Mouse (Mus musculus): ENCODE measurements at regions not wholly inside any gene's neighbourhood (a gene's known extent, or its start where the extent isn't known, plus 50 kb on each side); places are given as distances from the start of the nearest gene placed in this dataset.
"Not testable (repeated sequence)": the region's sequence is repeated elsewhere in the genome, so short reads cannot be mapped to it uniquely, and the experiment has no call there.

DNA sequence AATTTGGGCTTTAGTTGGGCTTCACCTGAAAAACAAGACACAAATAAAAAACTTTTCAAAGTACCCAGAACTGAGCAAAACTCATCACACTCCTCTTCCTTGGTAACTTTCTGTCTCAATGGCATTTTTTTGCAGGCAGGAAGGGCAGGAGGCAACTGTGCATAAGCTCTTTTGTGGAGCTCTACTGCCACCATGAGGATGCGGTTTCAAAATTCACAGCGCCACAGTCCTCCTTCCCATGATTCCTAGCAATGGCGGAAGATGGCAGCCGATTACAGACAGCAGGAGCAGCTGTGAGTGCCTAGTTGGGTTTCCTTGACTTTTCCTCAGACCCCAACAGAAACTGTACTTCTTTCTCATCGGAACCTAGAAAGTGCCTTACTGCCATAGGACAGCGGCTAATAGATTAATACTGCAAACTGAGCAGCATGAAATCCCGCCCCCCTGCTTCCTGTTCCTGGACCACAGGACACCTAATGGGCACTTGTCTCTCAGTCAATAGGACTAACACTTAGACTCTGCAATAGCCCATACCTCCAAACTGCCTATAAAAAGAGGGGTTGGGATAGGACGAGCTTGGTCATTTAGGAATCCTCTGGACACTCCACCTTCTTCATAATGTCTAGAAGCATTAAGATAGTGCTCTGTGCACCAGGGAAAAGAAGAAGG, 162.5 kb upstream of the Olfr1324 start:
- no peaks in the 10 kb centered on the region for H3K27me3 ChIP-seq (ENCODE audit: insufficient read depth, low read length)
- no peak overlapping the region for H3K4me3 ChIP-seq (ENCODE audit: low read depth, low read length)
- peaks cover 47% of the 10 kb centered on the region for H3K36me3 ChIP-seq (replicated peaks)
- no peak for ATAC-seq (ENCODE audit: extremely low read depth, insufficient number of reproducible peaks, low FRiP score, poor library complexity, severe bottlenecking)
- no peak for DNase-seq (ENCODE audit: low spot score)
- H3K9me3 ChIP-seq (replicated peaks), result no peaks in the 10 kb centered on the region
- no peaks in the 10 kb centered on the region for H3K4me1 ChIP-seq (ENCODE audit: insufficient read depth, low read depth, low read length)
- no peak for TF ChIP-seq POLR2AphosphoS5 (IDR thresholded peaks at IDR 0.05; ENCODE audit: insufficient replicate concordance, low read depth, low read length)
- no peak for TF ChIP-seq GATA1 (IDR thresholded peaks at IDR 0.05; ENCODE audit: borderline replicate concordance, low read length)
- no peak for TF ChIP-seq GATA2 (IDR thresholded peaks at IDR 0.05; ENCODE audit: borderline replicate concordance, low read depth, low read length)
- TF ChIP-seq CTCF (IDR thresholded peaks at IDR 0.05; ENCODE audit: low read depth, low read length), result no peak
- no peak for TF ChIP-seq TAL1 (conservative IDR thresholded peaks at IDR 0.05; ENCODE audit: low read depth, low read length)

DNA sequence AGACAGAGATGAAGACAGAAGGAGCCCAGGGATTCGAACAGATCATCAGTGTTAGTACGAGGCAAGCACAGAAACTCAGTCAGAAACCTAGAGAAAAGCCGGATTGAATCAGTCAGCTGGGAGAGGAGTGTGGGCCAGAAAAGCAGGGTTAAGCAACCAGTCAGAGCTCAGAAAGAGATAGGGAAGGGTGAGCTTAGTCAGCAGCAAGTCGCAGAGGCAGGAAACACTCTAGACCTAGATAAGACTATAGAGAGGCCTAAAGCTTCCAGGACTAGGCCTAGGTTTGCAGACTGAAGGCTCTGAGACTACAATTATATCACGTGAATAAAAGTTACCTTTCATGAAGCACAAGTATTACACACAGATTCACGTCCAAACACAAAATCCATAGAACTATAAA, 160.6 kb upstream of the Olfr1324 start:
- DNase-seq (ENCODE audit: low spot score), result no peak
- no peaks in the 10 kb centered on the region for H3K9me3 ChIP-seq (replicated peaks)
- peaks cover 49% of the 10 kb centered on the region for H3K36me3 ChIP-seq (replicated peaks)
- H3K27me3 ChIP-seq (ENCODE audit: insufficient read depth, low read length), result no peaks in the 10 kb centered on the region
- no peaks in the 10 kb centered on the region for H3K4me1 ChIP-seq (ENCODE audit: insufficient read depth, low read depth, low read length)
- no peak for ATAC-seq (ENCODE audit: extremely low read depth, insufficient number of reproducible peaks, low FRiP score, poor library complexity, severe bottlenecking)
- no peak overlapping the region for H3K4me3 ChIP-seq (ENCODE audit: low read depth, low read length)
- TF ChIP-seq POLR2AphosphoS5 (IDR thresholded peaks at IDR 0.05; ENCODE audit: insufficient replicate concordance, low read depth, low read length), result no peak
- TF ChIP-seq CTCF (IDR thresholded peaks at IDR 0.05; ENCODE audit: low read depth, low read length), result no peak
- no peak for TF ChIP-seq TAL1 (conservative IDR thresholded peaks at IDR 0.05; ENCODE audit: low read depth, low read length)
- no peak for TF ChIP-seq GATA1 (IDR thresholded peaks at IDR 0.05; ENCODE audit: borderline replicate concordance, low read length)
- TF ChIP-seq GATA2 (IDR thresholded peaks at IDR 0.05; ENCODE audit: borderline replicate concordance, low read depth, low read length), result no peak

DNA sequence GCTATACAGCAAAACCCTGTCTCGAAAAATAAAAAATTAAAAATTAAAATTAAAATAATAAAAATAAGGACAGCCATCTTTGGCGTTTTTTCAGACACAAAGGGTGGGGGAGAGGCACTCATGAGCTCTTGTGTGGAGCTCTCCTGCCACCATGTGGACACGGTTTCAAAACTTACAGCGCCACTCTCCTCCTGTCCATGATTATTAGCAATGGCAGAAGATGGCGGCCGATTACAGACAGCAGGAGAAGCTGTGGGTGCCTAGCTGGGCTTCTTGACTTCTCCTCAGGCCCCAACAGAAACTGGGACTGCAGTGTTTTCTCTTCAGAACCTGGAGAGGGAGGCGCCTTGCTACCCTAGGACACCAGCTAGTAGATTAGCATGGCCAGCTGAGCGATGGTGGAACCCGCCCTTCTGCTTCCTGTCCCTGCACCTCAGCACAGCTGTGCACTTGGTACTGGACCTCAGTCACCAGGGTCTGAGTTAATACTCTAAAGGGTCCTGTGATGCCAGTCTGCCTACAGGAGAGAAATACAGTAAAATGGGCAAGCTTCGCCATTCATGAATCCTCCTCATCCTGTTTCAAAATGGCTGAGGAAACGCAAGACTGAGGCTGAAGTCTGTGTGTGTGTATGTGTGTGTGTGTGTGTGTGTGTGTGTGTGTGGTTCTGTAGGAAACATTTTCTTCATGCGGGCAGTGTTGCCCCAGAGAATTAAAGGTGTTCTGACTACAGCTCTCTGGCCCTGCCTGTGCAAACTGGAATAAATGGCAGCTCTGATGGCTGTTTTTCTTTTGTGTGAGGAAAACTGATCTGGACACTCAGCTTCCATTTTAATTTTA, 155.7 kb upstream of the Olfr1324 start:
- H3K27me3 ChIP-seq (ENCODE audit: insufficient read depth, low read length), result no peaks in the 10 kb centered on the region
- peaks cover 37% of the 10 kb centered on the region for H3K36me3 ChIP-seq (replicated peaks)
- DNase-seq (ENCODE audit: low spot score) (no peak), ATAC-seq (ENCODE audit: extremely low read depth, insufficient number of reproducible peaks, low FRiP score, poor library complexity, severe bottlenecking) (no peak)
- H3K4me1 ChIP-seq (ENCODE audit: insufficient read depth, low read depth, low read length), result no peaks in the 10 kb centered on the region
- H3K4me3 ChIP-seq (ENCODE audit: low read depth, low read length), result no peak overlapping the region
- TF ChIP-seq POLR2AphosphoS5 (IDR thresholded peaks at IDR 0.05; ENCODE audit: insufficient replicate concordance, low read depth, low read length) (no peak), GATA1 (IDR thresholded peaks at IDR 0.05; ENCODE audit: borderline replicate concordance, low read length) (no peak), GATA2 (IDR thresholded peaks at IDR 0.05; ENCODE audit: borderline replicate concordance, low read depth, low read length) (no peak), TAL1 (conservative IDR thresholded peaks at IDR 0.05; ENCODE audit: low read depth, low read length) (no peak), CTCF (IDR thresholded peaks at IDR 0.05; ENCODE audit: low read depth, low read length) (no peak)
- no peaks in the 10 kb centered on the region for H3K9me3 ChIP-seq (replicated peaks)

DNA sequence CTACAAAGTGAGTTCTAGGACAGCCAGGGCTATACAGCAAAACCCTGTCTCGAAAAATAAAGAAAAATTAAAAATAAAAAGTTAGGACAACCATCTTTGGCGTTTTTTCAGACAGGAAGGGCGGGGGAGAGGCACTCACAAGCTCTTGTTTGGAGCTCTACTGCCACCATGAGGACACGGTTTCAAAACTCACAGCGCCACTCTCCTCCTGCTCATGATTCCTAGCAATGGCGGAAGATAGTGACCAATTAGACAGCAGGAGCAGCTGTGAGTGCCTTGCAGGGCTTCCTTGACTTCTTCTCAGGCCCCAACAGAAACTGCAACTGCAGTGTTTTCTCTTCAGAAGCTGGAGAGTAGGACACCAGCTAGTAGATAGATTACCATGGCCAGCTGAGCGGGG, 151.9 kb upstream of the Olfr1324 start:
- TF ChIP-seq TAL1 (conservative IDR thresholded peaks at IDR 0.05; ENCODE audit: low read depth, low read length), result no peak
- no peak for TF ChIP-seq GATA2 (IDR thresholded peaks at IDR 0.05; ENCODE audit: borderline replicate concordance, low read depth, low read length)
- TF ChIP-seq POLR2AphosphoS5 (IDR thresholded peaks at IDR 0.05; ENCODE audit: insufficient replicate concordance, low read depth, low read length), result no peak
- TF ChIP-seq GATA1 (IDR thresholded peaks at IDR 0.05; ENCODE audit: borderline replicate concordance, low read length), result no peak
- no peak for TF ChIP-seq CTCF (IDR thresholded peaks at IDR 0.05; ENCODE audit: low read depth, low read length)
- Histone ChIP-seq H3K9me3 (replicated peaks) (no peaks in the 10 kb centered on the region), H3K36me3 (replicated peaks) (peaks cover 33% of the 10 kb centered on the region), H3K27me3 (ENCODE audit: insufficient read depth, low read length) (no peaks in the 10 kb centered on the region), H3K4me3 (ENCODE audit: low read depth, low read length) (no peak overlapping the region), H3K4me1 (ENCODE audit: insufficient read depth, low read depth, low read length) (no peaks in the 10 kb centered on the region)
- ATAC-seq (ENCODE audit: extremely low read depth, insufficient number of reproducible peaks, low FRiP score, poor library complexity, severe bottlenecking), result no peak
- no peak for DNase-seq (ENCODE audit: low spot score)

DNA sequence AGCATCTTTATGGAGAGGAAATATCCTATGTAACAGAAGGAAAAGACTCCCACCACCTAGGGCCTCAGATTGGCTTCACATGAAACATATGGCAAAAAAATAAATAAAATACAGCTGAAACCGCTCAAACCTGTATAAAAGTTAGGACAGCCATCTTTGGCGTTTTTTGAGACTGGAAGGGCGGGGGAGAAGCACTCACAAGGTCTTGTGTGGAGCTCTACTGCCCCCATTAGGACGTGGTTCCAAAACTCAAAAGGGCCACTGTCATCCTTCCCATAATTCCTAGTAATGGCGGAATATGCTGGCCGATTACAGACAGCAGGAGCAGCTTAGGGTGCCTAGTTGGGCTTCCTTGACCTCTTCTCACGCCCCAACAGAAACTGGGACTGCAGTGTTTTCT, 148.5 kb upstream of the Olfr1324 start:
- DNase-seq (ENCODE audit: low spot score), result no peak
- Histone ChIP-seq H3K27me3 (ENCODE audit: insufficient read depth, low read length) (no peaks in the 10 kb centered on the region), H3K36me3 (replicated peaks) (peaks cover 20% of the 10 kb centered on the region), H3K4me1 (ENCODE audit: insufficient read depth, low read depth, low read length) (no peaks in the 10 kb centered on the region), H3K4me3 (ENCODE audit: low read depth, low read length) (no peak overlapping the region), H3K9me3 (replicated peaks) (no peaks in the 10 kb centered on the region)
- ATAC-seq (ENCODE audit: extremely low read depth, insufficient number of reproducible peaks, low FRiP score, poor library complexity, severe bottlenecking), result no peak
- TF ChIP-seq TAL1 (conservative IDR thresholded peaks at IDR 0.05; ENCODE audit: low read depth, low read length) (no peak), GATA2 (IDR thresholded peaks at IDR 0.05; ENCODE audit: borderline replicate concordance, low read depth, low read length) (no peak), GATA1 (IDR thresholded peaks at IDR 0.05; ENCODE audit: borderline replicate concordance, low read length) (no peak), POLR2AphosphoS5 (IDR thresholded peaks at IDR 0.05; ENCODE audit: insufficient replicate concordance, low read depth, low read length) (no peak), CTCF (IDR thresholded peaks at IDR 0.05; ENCODE audit: low read depth, low read length) (no peak)

DNA sequence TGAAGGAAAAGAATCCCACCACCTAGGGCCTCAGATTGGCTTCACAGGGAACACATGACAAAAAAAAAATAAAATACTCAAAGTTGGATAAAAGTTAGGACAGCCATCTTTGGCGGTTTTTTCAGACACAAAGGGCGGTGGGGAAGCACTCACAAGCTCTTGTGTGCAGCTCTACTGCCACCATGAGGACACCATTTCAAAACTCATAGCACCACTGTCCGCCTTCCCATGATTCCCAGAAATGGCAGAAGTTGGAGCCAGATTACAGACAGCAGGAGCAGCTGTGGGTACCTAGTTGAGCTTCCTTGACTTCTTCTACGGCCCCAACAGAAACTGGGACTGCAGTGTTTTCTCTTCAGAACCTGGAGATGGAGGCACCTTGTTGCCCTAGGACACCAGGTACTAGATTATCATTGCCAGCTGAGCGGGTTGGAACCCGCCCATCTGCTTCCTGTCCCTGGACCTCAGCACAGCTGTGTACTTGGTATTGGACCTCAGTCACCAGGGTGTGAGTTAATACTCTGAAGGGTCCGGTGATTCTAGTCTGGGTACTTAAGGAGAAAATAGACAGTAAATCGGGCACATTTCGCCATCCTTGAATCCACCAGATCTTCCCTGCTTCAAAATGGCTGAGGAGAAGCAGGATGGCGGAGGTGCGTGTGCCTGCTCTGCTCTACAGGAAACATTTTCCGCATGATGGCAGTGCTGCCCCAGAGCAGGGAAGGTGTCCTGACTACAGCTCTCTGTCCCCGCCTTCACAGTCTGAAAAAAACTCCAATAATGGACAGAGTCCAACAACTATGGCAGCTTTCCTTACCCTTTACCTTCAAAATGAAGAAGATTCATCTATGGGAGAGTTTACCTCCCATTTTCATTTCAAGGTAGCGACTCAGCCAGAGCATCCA, 144.1 kb upstream of the Olfr1324 start:
- not testable (repeated sequence) for ATAC-seq (ENCODE audit: extremely low read depth, insufficient number of reproducible peaks, low FRiP score, poor library complexity, severe bottlenecking)

More for the DNA sequence above, 144.1 kb upstream of the Olfr1324 start:
- H3K4me1 ChIP-seq (ENCODE audit: insufficient read depth, low read depth, low read length); H3K9me3 ChIP-seq (replicated peaks); H3K27me3 ChIP-seq (ENCODE audit: insufficient read depth, low read length); H3K4me3 ChIP-seq (ENCODE audit: low read depth, low read length); DNase-seq (ENCODE audit: low spot score): not testable (repeated sequence)
- peaks cover 28% of the 10 kb centered on the region for H3K36me3 ChIP-seq (replicated peaks)
